Mouse (Mus musculus) ovary, adult 18-20 months (tissue): ENCODE measurements around the gene Defa36.
"Not testable (repeated sequence)": the region's sequence is repeated elsewhere in the genome, so short reads cannot be mapped to it uniquely, and the experiment has no call there.

Experiments
- DNase-seq: peaks from one replicate; pipeline ENCODE4 v3.0.0; 2022; ENCODE audit warnings: low spot score, mixed read lengths

Defa36 gene

GRCm38 (mm10) chr8:21427111-21427510, at the start of gene Defa36:
TSS of gene Defa36 (plus strand) at chr8:21427411.
- not testable (repeated sequence) for DNase-seq

- not testable (repeated sequence) for DNase-seq
These were observed 49.0 kb upstream of the Defa36 start, which contains the start of gene Defa2 for GRCm38 (mm10) chr8:21378215-21378614. TSS of gene Defa2 (plus strand) at chr8:21378515.

GRCm38 (mm10) chr8:21391511-21391910, 35.7 kb upstream of the Defa36 start, which contains the start of gene Defa33:
TSS of gene Defa33 (plus strand) at chr8:21391811.
- not testable (repeated sequence) for DNase-seq

GRCm38 (mm10) chr8:21456460-21456859, 29.2 kb downstream of the Defa36 start, which contains the start of gene Gm7849:
TSS of gene Gm7849 (minus strand) at chr8:21456560.
- not testable (repeated sequence) for DNase-seq
